Mouse (Mus musculus): ENCODE results near the gene Podxl.

GRCm38 (mm10) chr6:31598349-31598911 lies 34.6 kb upstream of the Podxl start:
- TF ChIP-seq CTCF (IDR thresholded peaks at IDR 0.05; ENCODE audit: insufficient read depth, low read depth, low read length) (no peak), POLR2A (IDR thresholded peaks at IDR 0.05; ENCODE audit: insufficient read depth, low read depth, low read length) (no peak)
